Mouse (Mus musculus): ENCODE data around the gene Zfp688. TPM values are rescaled to one million over a fixed set of nuclear protein-coding genes. Genes with fewer than 3 reads are reported as not detected.

Gene Zfp688
- 12.1 to 16.3 TPM (median 13.2 TPM) in 4 replicates for total RNA-seq (2023; ENCODE audit: inconsistent age)

GRCm38 (mm10) chr7:127421388-127422191 lies at the start of gene Zfp688:
Gene Zfp688 (minus strand): TSS chr7:127422068.

GRCm38 (mm10) chr7:127459311-127459710 lies 37.4 kb upstream of the Zfp688 start, which contains the start of gene Prr14:
Gene Prr14 (plus strand): TSS chr7:127459611.

GRCm38 (mm10) chr7:127448521-127449300 lies 26.8 kb upstream of the Zfp688 start, which contains the start of gene Zfp689:
Gene Zfp689 (minus strand): TSS chr7:127449158.

GRCm38 (mm10) chr7:127406002-127406987 lies 15.6 kb downstream of the Zfp688 start, which contains the start of gene Zfp764:
Gene Zfp764 (minus strand): TSS chr7:127406822.

GRCm38 (mm10) chr7:127393157-127393943 lies 28.5 kb downstream of the Zfp688 start, which contains the start of gene E430018J23Rik:
Gene E430018J23Rik (minus strand): TSS chr7:127393629.

GRCm38 (mm10) chr7:127386641-127387392 lies 35.1 kb downstream of the Zfp688 start, which contains the start of gene 9130019O22Rik:
Gene 9130019O22Rik (minus strand): TSS chr7:127387166.

GRCm38 (mm10) chr7:127375271-127376245 lies 46.3 kb downstream of the Zfp688 start, which contains the start of gene Zfp747:
Gene Zfp747 (minus strand): TSS chr7:127376050.

Other genes starting within 250 kb of the Zfp688 start
- 76.0 to 79.5 TPM (median 77.9 TPM) in 4 replicates for gene Cd2bp2, start 226.0 kb downstream of the Zfp688 start, total RNA-seq (2023; ENCODE audit: inconsistent age)
- 54.5 to 63.3 TPM (median 58.6 TPM) in 4 replicates for gene Tbc1d10b, start 213.6 kb downstream of the Zfp688 start, total RNA-seq (2023; ENCODE audit: inconsistent age)
- gene Mylpf, start 213.2 kb downstream of the Zfp688 start, total RNA-seq (2023; ENCODE audit: inconsistent age) = 5.3 to 13.4 TPM (median 8.4 TPM) in 4 replicates
- 9.1 to 13.5 TPM (median 10.3 TPM) in 4 replicates for gene Zfp553, start 189.0 kb downstream of the Zfp688 start, total RNA-seq (2023; ENCODE audit: inconsistent age)
- gene Sept1, start 188.9 kb downstream of the Zfp688 start, total RNA-seq (2023; ENCODE audit: inconsistent age) = 393 to 439 TPM (median 415 TPM) in 4 replicates
- gene Zfp771, start 177.8 kb downstream of the Zfp688 start, total RNA-seq (2023; ENCODE audit: inconsistent age) = 14.8 to 24.2 TPM (median 17.5 TPM) in 4 replicates
- 13.9 to 18.3 TPM (median 14.3 TPM) in 4 replicates for gene Dctpp1, start 161.4 kb downstream of the Zfp688 start, total RNA-seq (2023; ENCODE audit: inconsistent age)
- 28.1 to 30.4 TPM (median 28.4 TPM) in 4 replicates for gene Sephs2, start 148.0 kb downstream of the Zfp688 start, total RNA-seq (2023; ENCODE audit: inconsistent age)
- 116 to 127 TPM (median 121 TPM) in 4 replicates for gene Itgal, start 125.8 kb downstream of the Zfp688 start, total RNA-seq (2023; ENCODE audit: inconsistent age)
- gene Zfp768, start 76.5 kb downstream of the Zfp688 start, total RNA-seq (2023; ENCODE audit: inconsistent age) = 1.7 to 3.4 TPM (median 2.6 TPM) in 4 replicates
- 11.0 to 14.9 TPM (median 12.9 TPM) in 4 replicates for gene Zfp747, start 46.0 kb downstream of the Zfp688 start, total RNA-seq (2023; ENCODE audit: inconsistent age)
- 3.5 to 3.9 TPM (median 3.6 TPM) in 4 replicates for gene 9130019O22Rik, start 34.9 kb downstream of the Zfp688 start, total RNA-seq (2023; ENCODE audit: inconsistent age)
- gene E430018J23Rik, start 28.4 kb downstream of the Zfp688 start, total RNA-seq (2023; ENCODE audit: inconsistent age) = 5.4 to 8.1 TPM (median 6.8 TPM) in 4 replicates
- 8.6 to 9.8 TPM (median 9.1 TPM) in 4 replicates for gene Zfp764, start 15.2 kb downstream of the Zfp688 start, total RNA-seq (2023; ENCODE audit: inconsistent age)
- gene Zfp689, start 27.1 kb upstream of the Zfp688 start, total RNA-seq (2023; ENCODE audit: inconsistent age) = 5.1 to 6.1 TPM (median 5.8 TPM) in 4 replicates
- gene Prr14, start 37.5 kb upstream of the Zfp688 start, total RNA-seq (2023; ENCODE audit: inconsistent age) = 134 to 156 TPM (median 146 TPM) in 4 replicates
- 285 to 303 TPM (median 297 TPM) in 4 replicates for gene Fbrs, start 57.1 kb upstream of the Zfp688 start, total RNA-seq (2023; ENCODE audit: inconsistent age)
- gene Srcap, start 89.9 kb upstream of the Zfp688 start, total RNA-seq (2023; ENCODE audit: inconsistent age) = 189 to 213 TPM (median 204 TPM) in 4 replicates
- 44.3 to 55.2 TPM (median 53.5 TPM) in 4 replicates for gene Gm42715, start 97.5 kb upstream of the Zfp688 start, total RNA-seq (2023; ENCODE audit: inconsistent age)
- gene Tmem265, start 139.3 kb upstream of the Zfp688 start, total RNA-seq (2023; ENCODE audit: inconsistent age) = 2.6 to 2.9 TPM in 2 of 4 replicates, not detected in the others
- gene Phkg2, start 151.3 kb upstream of the Zfp688 start, total RNA-seq (2023; ENCODE audit: inconsistent age) = 122 to 139 TPM (median 127 TPM) in 4 replicates
- gene Ccdc189, start 166.5 kb upstream of the Zfp688 start, total RNA-seq (2023; ENCODE audit: inconsistent age) = 0.77 to 2.0 TPM (median 1.4 TPM) in 4 replicates
- gene Rnf40, start 166.7 kb upstream of the Zfp688 start, total RNA-seq (2023; ENCODE audit: inconsistent age) = 135 to 149 TPM (median 147 TPM) in 4 replicates
- gene Zfp629, start 193.7 kb upstream of the Zfp688 start, total RNA-seq (2023; ENCODE audit: inconsistent age) = 2.8 to 6.4 TPM (median 3.5 TPM) in 4 replicates

All from B cell, adult (primary cell).